Comparison of ENCODE assay signal across 11 mouse cellular contexts in the genomic region with DNA sequence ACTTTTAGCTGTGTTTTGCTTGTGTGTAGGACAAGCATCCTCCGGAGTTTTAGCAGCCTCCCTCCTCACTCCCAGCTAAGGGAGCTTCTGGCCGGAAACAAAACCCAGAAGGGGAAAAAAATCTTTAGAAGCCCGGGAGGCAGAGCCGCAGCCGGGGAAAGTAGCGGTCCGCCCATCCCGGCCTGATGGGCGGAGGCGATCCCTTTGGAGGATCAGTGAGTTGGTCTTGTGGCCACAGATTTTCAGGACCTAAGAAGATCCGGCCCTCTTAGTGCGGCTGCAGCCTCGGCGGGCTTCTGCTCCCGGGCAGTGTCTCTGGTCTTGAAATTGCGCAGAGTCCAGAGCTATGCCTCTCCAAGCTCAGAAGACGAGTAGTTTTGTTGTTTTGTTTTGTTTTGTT. TPM values are rescaled to one million over a fixed set of nuclear protein-coding genes. Genes with fewer than 3 reads are reported as not detected.
DNase-seq lines count a peak whose midpoint lies in the region; ATAC-seq lines count a peak whose summit lies in the region.
"Had no signal": no experiment of that assay in that cellular context is flagged by ENCODE, and none has a peak within 500 bp of the region (broad histone marks: within the 10 kb centered on the region; RNA-seq: fewer than 3 reads in every experiment).

No protein-coding gene starts in this region.

- peak; percentile 21 to 31 for DNase-seq in cerebellum, postnatal 10 days
- no peak for DNase-seq in lung, postnatal 25 days (ENCODE audit: low spot score)
- DNase-seq in right cerebral cortex, postnatal 14 days = no peak
- DNase-seq in adrenal gland, adult 8-10 months = no peak
- DNase-seq: heart, postnatal 14 days had no signal

- no peak overlapping the region for H3K27ac ChIP-seq in lung, embryonic 16.5 days (ENCODE audit: low read length)
- no peak overlapping the region for H3K27ac ChIP-seq in hindbrain, embryonic 16.5 days (ENCODE audit: low read depth, low read length)
- H3K27ac ChIP-seq in neural tube, embryonic 13.5 days (replicated peaks) = peak overlapping the region; percentile 56; the same call in 1 of the 2 replicates
- H3K27ac ChIP-seq: limb, embryonic 15.5 days had no signal

- H3K27me3 ChIP-seq in lung, embryonic 16.5 days (ENCODE audit: control insufficient read depth, insufficient read depth, low read depth, low read length) = peaks cover 94% of the 10 kb centered on the region
- peaks cover 47% of the 10 kb centered on the region for H3K27me3 ChIP-seq in hindbrain, embryonic 16.5 days (replicated peaks; ENCODE audit: control insufficient read depth, insufficient read depth, low read length)
- H3K27me3 ChIP-seq in neural tube, embryonic 13.5 days = peaks cover 94% of the 10 kb centered on the region

- no peak for ATAC-seq in cerebellum, adult (ENCODE audit: insufficient number of reproducible peaks, low FRiP score, low TSS enrichment)
- no peak for ATAC-seq in lung, embryonic 16.5 days (ENCODE audit: low read depth)
- ATAC-seq in hindbrain, embryonic 16.5 days = no peak
- no peak for ATAC-seq in neural tube, embryonic 13.5 days (ENCODE audit: low read depth)

- no peaks in the 10 kb centered on the region for H3K9me3 ChIP-seq in lung, embryonic 16.5 days (ENCODE audit: control insufficient read depth, low read length)
- H3K9me3 ChIP-seq in hindbrain, embryonic 16.5 days (ENCODE audit: control insufficient read depth, low read length) = no peaks in the 10 kb centered on the region
- H3K9me3 ChIP-seq in neural tube, embryonic 13.5 days = no peaks in the 10 kb centered on the region
- H3K9me3 ChIP-seq: limb, embryonic 15.5 days had no signal

- H3K9ac ChIP-seq in lung, embryonic 16.5 days (ENCODE audit: low read length) = no peak overlapping the region
- no peak overlapping the region for H3K9ac ChIP-seq in hindbrain, embryonic 16.5 days (ENCODE audit: low read depth, low read length)
- peak overlapping the region; percentile 75 for H3K9ac ChIP-seq in neural tube, embryonic 13.5 days
- H3K9ac ChIP-seq: limb, embryonic 15.5 days had no signal

- 1% methylated on average over 17 of the region's 17 CpGs for WGBS in lung, embryonic 16.5 days
- WGBS in hindbrain, embryonic 16.5 days = 0% methylated on average over 17 of the region's 17 CpGs
- under 1% methylated on average over 17 of the region's 17 CpGs for WGBS in neural tube, embryonic 13.5 days

- H3K4me2 ChIP-seq in lung, embryonic 16.5 days (ENCODE audit: low read depth, low read length) = 0 out of 2 replicates have a peak overlapping the region, but pooled peaks have one; percentile 5
- peak overlapping the region; percentile 43; the same call in 1 of the 2 replicates for H3K4me2 ChIP-seq in hindbrain, embryonic 16.5 days (ENCODE audit: low read length)
- peak overlapping the region; percentile 56 for H3K4me2 ChIP-seq in neural tube, embryonic 13.5 days

- peak overlapping the region; percentile 8 for H3K4me3 ChIP-seq in lung, embryonic 16.5 days (ENCODE audit: low read length)
- peak overlapping the region; percentile 42 for H3K4me3 ChIP-seq in hindbrain, embryonic 16.5 days (ENCODE audit: low read length)
- H3K4me3 ChIP-seq in neural tube, embryonic 13.5 days = peak overlapping the region; percentile 46

- H3K36me3 ChIP-seq in lung, embryonic 16.5 days (ENCODE audit: control insufficient read depth, insufficient read depth, low read length) = no peaks in the 10 kb centered on the region
- no peaks in the 10 kb centered on the region for H3K36me3 ChIP-seq in hindbrain, embryonic 16.5 days (ENCODE audit: control insufficient read depth, insufficient read depth, low read length)
- no peaks in the 10 kb centered on the region for H3K36me3 ChIP-seq in neural tube, embryonic 13.5 days
- H3K36me3 ChIP-seq: limb, embryonic 15.5 days had no signal

- H3K4me1 ChIP-seq in lung, embryonic 16.5 days (replicated peaks; ENCODE audit: control insufficient read depth, insufficient read depth, low read length) = peaks cover 10% of the 10 kb centered on the region
- H3K4me1 ChIP-seq in hindbrain, embryonic 16.5 days (ENCODE audit: control insufficient read depth, insufficient read depth, low read depth, low read length) = peaks cover 10% of the 10 kb centered on the region
- peaks cover 64% of the 10 kb centered on the region for H3K4me1 ChIP-seq in neural tube, embryonic 13.5 days (replicated peaks)

RNA-seq across cellular contexts. Expression of gene Foxb1, which starts 2.2 kb away (rescaled TPM):
- polyA plus RNA-seq in lung, embryonic 16.5 days (2015; fragmentation: Nextera tagmentation; extraction: Ambion mirVana) = not detected in 2 replicates
- 6.9 TPM in 2 replicates for polyA plus RNA-seq in hindbrain, embryonic 16.5 days (2015; fragmentation: Nextera tagmentation; extraction: Ambion mirVana)
- 7.8 and 8.0 TPM in 2 replicates for polyA plus RNA-seq in neural tube, embryonic 13.5 days (2015; fragmentation: Nextera tagmentation; extraction: Ambion mirVana)
- total RNA-seq in adrenal gland, adult 8-10 months (2022) = not detected
- polyA plus RNA-seq: limb, embryonic 15.5 days; urinary bladder, adult 2 months had no signal

Comparison
In these comparisons a context has a peak if more than half of its experiments do, and no peak if none do; other contexts are left out.
1. DNase-seq: peak in cerebellum, postnatal 10 days (2 of 2); none in lung, postnatal 25 days (single experiment), right cerebral cortex, postnatal 14 days (single experiment) and adrenal gland, adult 8-10 months (single experiment).
2. H3K4me2 ChIP-seq: peak in every context shown above with its lines; median percentile 56 in neural tube, embryonic 13.5 days; 43 in hindbrain, embryonic 16.5 days; 5 in lung, embryonic 16.5 days.
3. Peak in every context shown above with its lines, with median percentiles within 50 percentile points of each other: H3K4me3 ChIP-seq.